9 mouse cellular contexts compared by ENCODE assay signal in the genomic region with DNA sequence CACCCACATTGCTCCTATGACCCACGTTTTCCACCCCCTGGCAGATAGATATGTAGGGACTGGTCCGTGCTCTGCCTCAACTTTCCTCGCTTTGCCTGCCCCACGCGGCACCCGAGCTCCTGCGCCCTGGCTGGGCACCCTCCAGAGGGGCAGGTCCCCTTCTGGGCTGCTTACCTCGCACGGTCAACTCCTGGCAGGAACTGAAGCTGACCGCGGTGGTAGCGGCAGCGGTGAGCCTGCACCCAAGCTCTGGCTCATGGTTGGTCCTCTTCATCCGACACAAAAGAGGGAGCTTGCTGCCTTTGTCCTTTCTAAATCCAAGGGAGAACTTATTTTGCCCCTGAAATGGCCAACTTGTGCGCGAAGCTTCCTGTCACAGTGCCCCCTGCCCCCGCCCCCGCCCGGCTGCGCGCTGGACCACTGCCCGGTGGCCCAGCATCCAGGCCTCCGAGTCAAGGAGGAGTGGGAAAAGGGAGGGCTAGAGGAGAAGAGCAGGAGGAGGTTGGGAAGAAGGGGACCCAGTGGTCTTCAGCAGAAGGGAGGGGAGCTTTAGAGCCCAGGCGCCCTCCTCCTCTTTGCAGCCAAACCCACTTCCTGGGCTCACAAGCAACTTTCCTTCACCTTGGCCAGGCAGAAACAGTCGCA. TPM values are rescaled to one million over a fixed set of nuclear protein-coding genes. Genes with fewer than 3 reads are reported as not detected.
DNase-seq lines count a peak whose midpoint lies in the region; ATAC-seq lines count a peak whose summit lies in the region.
"Had no signal": no experiment of that assay in that cellular context is flagged by ENCODE, and none has a peak within 500 bp of the region (broad histone marks: within the 10 kb centered on the region; RNA-seq: fewer than 3 reads in every experiment).

A gene (minus strand): TSS at position 215 of the 645 bp plus-strand sequence.

- H3K36me3 ChIP-seq in kidney, embryonic 14.5 days (ENCODE audit: control insufficient read depth, insufficient read depth, low read length) = no peaks in the 10 kb centered on the region
- H3K36me3 ChIP-seq in forebrain, embryonic 12.5 days (replicated peaks) = no peaks in the 10 kb centered on the region
- H3K36me3 ChIP-seq in midbrain, embryonic 15.5 days (replicated peaks) = no peaks in the 10 kb centered on the region

- no peak for DNase-seq in kidney, postnatal 14 days
- DNase-seq in brain, adult 2 months (ENCODE audit: low read depth, low spot score) = peak; percentile 34
- DNase-seq in layer of hippocampus, adult 9-11 months = peak; percentile 19

- H3K27ac ChIP-seq in kidney, embryonic 14.5 days (ENCODE audit: low read depth, low read length) = no peak within 1 kb of the TSS
- no peak within 1 kb of the TSS for H3K27ac ChIP-seq in forebrain, embryonic 12.5 days
- H3K27ac ChIP-seq in midbrain, embryonic 15.5 days = peak within 1 kb of the TSS; percentile 88
- H3K27ac ChIP-seq: liver, embryonic 14.5 days had no signal

- 0 out of 2 replicates have a peak, but pooled peaks cover 2% of the 10 kb centered on the region for H3K4me1 ChIP-seq in kidney, embryonic 14.5 days (ENCODE audit: control insufficient read depth, insufficient read depth, low read length)
- peaks cover 19% of the 10 kb centered on the region; the same call in 1 of the 2 replicates for H3K4me1 ChIP-seq in forebrain, embryonic 12.5 days
- peaks cover 8% of the 10 kb centered on the region for H3K4me1 ChIP-seq in midbrain, embryonic 15.5 days

- no peaks in the 10 kb centered on the region for H3K9me3 ChIP-seq in kidney, embryonic 14.5 days (ENCODE audit: control insufficient read depth, low read length)
- H3K9me3 ChIP-seq in forebrain, embryonic 12.5 days = no peaks in the 10 kb centered on the region
- no peaks in the 10 kb centered on the region for H3K9me3 ChIP-seq in midbrain, embryonic 15.5 days

- peak within 1 kb of the TSS; percentile 82 for H3K4me2 ChIP-seq in kidney, embryonic 14.5 days (replicated peaks; ENCODE audit: low read depth, low read length)
- H3K4me2 ChIP-seq in forebrain, embryonic 12.5 days = peak within 1 kb of the TSS; percentile 96
- H3K4me2 ChIP-seq in midbrain, embryonic 15.5 days = peak within 1 kb of the TSS; percentile 98

- ATAC-seq in kidney, embryonic 14.5 days (ENCODE audit: low FRiP score, low TSS enrichment) = peak; percentile 68
- peak; percentile 58 for ATAC-seq in forebrain, embryonic 12.5 days (ENCODE audit: low FRiP score)
- peak; percentile 80 for ATAC-seq in midbrain, embryonic 15.5 days (replicated peaks)
- no peak for ATAC-seq in inflammation-experienced regulatory T-cells, adult 6 months
- ATAC-seq in granulocyte monocyte progenitor cell, adult 5-6 weeks (replicated peaks; ENCODE audit: poor library complexity, severe bottlenecking) = no peak

- peak within 1 kb of the TSS; percentile 38 for H3K4me3 ChIP-seq in kidney, embryonic 14.5 days (ENCODE audit: low read length)
- H3K4me3 ChIP-seq in forebrain, embryonic 12.5 days (replicated peaks) = peak within 1 kb of the TSS; percentile 50
- H3K4me3 ChIP-seq in midbrain, embryonic 15.5 days = peak within 1 kb of the TSS; percentile 81

- no peak within 1 kb of the TSS for H3K9ac ChIP-seq in kidney, embryonic 14.5 days (ENCODE audit: low read depth, low read length)
- H3K9ac ChIP-seq in forebrain, embryonic 12.5 days = peak within 1 kb of the TSS; percentile 52
- H3K9ac ChIP-seq in midbrain, embryonic 15.5 days = peak within 1 kb of the TSS; percentile 89
- H3K9ac ChIP-seq: liver, embryonic 14.5 days had no signal

- WGBS in kidney, embryonic 14.5 days = 2% methylated on average over 24 of the region's 25 CpGs
- WGBS in forebrain, embryonic 12.5 days = under 1% methylated on average over 24 of the region's 25 CpGs
- 1% methylated on average over 25 of the region's 25 CpGs for WGBS in midbrain, embryonic 15.5 days

- H3K27me3 ChIP-seq in kidney, embryonic 14.5 days (ENCODE audit: control insufficient read depth, insufficient read depth, low read length) = peaks cover 20% of the 10 kb centered on the region
- peaks cover 24% of the 10 kb centered on the region for H3K27me3 ChIP-seq in forebrain, embryonic 12.5 days
- no peaks in the 10 kb centered on the region for H3K27me3 ChIP-seq in midbrain, embryonic 15.5 days (replicated peaks)

RNA-seq across cellular contexts. Expression of the gene that starts here (rescaled TPM):
- 0.73 and 1.0 TPM in 2 replicates for polyA plus RNA-seq in kidney, embryonic 14.5 days (2014; fragmentation: Nextera tagmentation; extraction: Ambion mirVana)
- polyA plus RNA-seq in forebrain, embryonic 12.5 days (2016; fragmentation: Nextera tagmentation; extraction: Ambion mirVana) = 1.9 and 2.5 TPM in 2 replicates
- polyA plus RNA-seq in midbrain, embryonic 15.5 days (2015; fragmentation: Nextera tagmentation; extraction: Ambion mirVana) = 55.6 and 56.2 TPM in 2 replicates
- polyA plus RNA-seq in inflammation-experienced regulatory T-cells, adult 6 months (2017; shearing (Covaris generic)) = not detected
- not detected in 2 replicates for total RNA-seq in granulocyte monocyte progenitor cell, adult 5-6 weeks (2014; fragmentation: Nextera tagmentation)
- total RNA-seq in granulocyte monocyte progenitor cell, adult 5-6 weeks (2017) = not detected in 2 replicates

Comparison
In these comparisons a context has a peak if more than half of its experiments do, and no peak if none do; other contexts are left out.
1. RNA of the gene that starts here (polyA plus RNA-seq): 55.6 to 56.2 TPM in midbrain, embryonic 15.5 days; 1.9 to 2.5 TPM in forebrain, embryonic 12.5 days, 0.73 to 1.0 TPM in kidney, embryonic 14.5 days and not detected in inflammation-experienced regulatory T-cells, adult 6 months; every median in the first group is over 10 times any median in the second.
2. ATAC-seq: peak in kidney, embryonic 14.5 days (single experiment), forebrain, embryonic 12.5 days (single experiment) and midbrain, embryonic 15.5 days (single experiment); none in inflammation-experienced regulatory T-cells, adult 6 months (single experiment) and granulocyte monocyte progenitor cell, adult 5-6 weeks (single experiment).
3. Peak in every context shown above with its lines, with median percentiles within 50 percentile points of each other: H3K4me2 ChIP-seq and H3K4me3 ChIP-seq.